Mouse (Mus musculus): ENCODE data around the gene Foxg1.

DNA sequence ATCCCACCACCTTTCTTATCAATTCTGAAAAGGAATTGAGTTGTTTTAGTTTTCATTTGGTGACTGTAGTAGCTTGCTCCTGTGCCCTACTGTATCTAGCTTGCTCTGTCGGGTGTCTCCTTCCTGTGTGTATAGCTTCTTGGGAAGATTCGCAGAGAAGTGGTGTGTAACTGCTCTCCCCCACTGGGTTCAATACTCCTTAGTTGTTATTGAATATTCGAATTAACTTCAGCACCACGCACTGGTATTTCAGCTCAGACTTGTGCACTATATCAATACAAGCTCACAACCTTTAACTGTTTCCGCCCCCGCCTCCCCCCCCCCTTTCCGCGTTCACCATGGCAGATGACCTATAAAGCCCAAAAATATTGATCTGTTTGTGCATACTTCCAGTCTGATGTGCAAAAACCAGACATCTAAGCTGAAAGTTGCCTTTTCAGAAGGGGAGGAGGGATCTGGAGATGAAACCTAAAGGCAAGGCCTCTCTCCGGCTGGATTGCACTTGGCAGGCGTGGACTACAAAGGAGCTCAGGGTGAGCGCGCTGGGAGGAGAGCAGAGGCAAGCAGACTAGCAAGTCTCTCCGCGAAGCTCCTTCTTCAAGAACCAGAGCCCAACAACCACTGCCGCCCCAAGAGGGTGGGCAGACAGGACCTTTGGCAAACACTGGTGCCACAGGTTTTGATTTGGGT is 5.0 kb upstream of the Foxg1 start:
- TF ChIP-seq CTCF (IDR thresholded peaks at IDR 0.05; ENCODE audit: borderline replicate concordance, control insufficient read depth, extremely low read depth, insufficient read depth, low read length, poor library complexity) (no peak), POLR2A (IDR thresholded peaks at IDR 0.05; ENCODE audit: control insufficient read depth, extremely low read depth, insufficient read depth, low read length, poor library complexity) (no peak)

All from thymus, adult 2 months (tissue).